Mouse (Mus musculus): ENCODE results near the gene Sparc. TPM values are rescaled to one million over a fixed set of nuclear protein-coding genes. Genes with fewer than 3 reads are reported as not detected.
A peak's percentile ranks its signal among the peaks of the same experiment; 100 is the strongest.

The Sparc gene
- polyA plus RNA-seq, 1 experiment from 2014 or later = 1,182 TPM

DNA sequence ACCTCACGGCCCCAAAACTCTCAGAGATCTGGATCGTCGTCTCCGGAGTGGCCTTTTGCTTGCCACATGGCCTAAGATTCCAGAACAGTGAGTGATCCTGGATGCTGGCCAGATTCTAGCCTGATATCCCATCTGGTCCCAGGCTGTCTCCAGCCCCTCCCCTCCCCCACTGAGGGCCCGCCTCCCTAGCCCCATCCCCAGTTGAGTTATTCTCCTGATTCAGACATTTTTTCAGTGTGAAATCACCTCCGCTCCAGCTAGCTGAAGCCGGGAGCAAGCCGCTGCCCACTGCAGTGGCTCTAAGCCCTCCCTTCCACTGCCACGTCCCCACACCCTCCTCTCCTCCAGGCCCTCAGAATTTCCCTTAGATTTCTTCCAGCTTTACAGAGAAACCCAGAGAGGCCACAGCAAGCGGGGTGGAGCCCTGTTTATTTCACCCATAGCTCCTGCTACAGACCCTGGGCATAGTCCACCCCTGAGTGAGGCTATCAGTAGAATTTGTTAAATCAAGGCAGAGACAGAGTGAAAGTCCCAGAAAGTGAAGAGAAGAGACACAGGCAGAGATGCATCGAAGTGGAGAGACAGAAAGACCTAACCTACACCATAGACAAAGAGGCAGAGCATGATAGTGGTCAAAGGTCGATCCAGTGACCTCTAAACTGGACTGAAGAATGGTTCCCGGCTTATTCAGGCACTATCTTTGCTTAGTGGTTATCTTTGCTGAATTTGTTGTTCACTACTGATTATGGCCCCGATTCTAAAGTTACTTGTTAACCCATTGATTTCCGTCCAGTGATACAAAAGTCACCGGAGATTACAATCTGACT is 5.4 kb upstream of the Sparc start:
- no peaks in the 10 kb centered on the region for H3K36me3 ChIP-seq (ENCODE audit: control insufficient read depth, insufficient read depth, low read length)
- no peak overlapping the region for H3K4me3 ChIP-seq (ENCODE audit: low read depth, low read length)
- H3K4me1 ChIP-seq (ENCODE audit: control insufficient read depth, insufficient read depth, low read length) = peaks cover 36% of the 10 kb centered on the region
- no peaks in the 10 kb centered on the region for H3K9me3 ChIP-seq (replicated peaks; ENCODE audit: control insufficient read depth, low read length)
- ATAC-seq (replicated peaks; ENCODE audit: insufficient number of reproducible peaks, low FRiP score, low TSS enrichment) = peak; percentile 79
- H3K27me3 ChIP-seq (ENCODE audit: control insufficient read depth, insufficient read depth, low read length) = no peaks in the 10 kb centered on the region
- peak overlapping the region; percentile 92 for H3K27ac ChIP-seq (ENCODE audit: low read depth, low read length)
- peak overlapping the region; percentile 56 for H3K9ac ChIP-seq (ENCODE audit: low read depth, low read length)
- 24% methylated on average over 16 of the region's 16 CpGs for WGBS (ENCODE audit: insufficient replicate concordance)
- H3K4me2 ChIP-seq = peak overlapping the region; percentile 10

DNA sequence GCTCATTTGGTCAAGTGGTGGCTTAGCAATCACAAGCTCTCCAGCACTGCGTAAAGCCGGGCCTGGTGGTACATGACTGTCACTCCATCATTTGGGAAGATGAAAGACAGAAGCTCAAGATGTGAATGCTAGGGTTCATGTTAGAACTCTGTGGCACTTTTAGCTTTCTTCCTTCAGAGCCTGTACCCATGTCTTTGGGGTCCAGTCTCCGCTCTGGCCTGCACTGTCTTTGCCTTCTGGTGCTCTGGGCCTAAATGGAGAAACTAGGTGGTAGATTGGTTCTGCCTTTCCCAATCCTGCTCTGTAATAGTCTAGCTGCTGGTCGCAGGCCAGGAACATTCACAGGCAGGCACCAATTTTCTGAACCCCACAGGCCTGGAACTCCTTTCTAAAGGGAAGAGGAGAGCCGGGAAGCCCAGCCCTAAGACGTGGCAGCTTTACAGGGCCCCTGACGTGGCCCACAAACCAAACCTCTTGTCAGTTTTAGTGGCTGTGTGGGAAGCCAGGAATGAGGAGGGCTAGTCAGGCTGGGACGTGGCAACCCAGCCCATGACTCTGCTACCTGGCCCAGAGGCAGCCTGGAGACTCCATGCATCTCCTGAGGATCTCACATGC is 1.9 kb upstream of the Sparc start:
- Histone ChIP-seq H3K4me1 (ENCODE audit: control insufficient read depth, insufficient read depth, low read length) (peaks cover 42% of the 10 kb centered on the region), H3K9me3 (replicated peaks; ENCODE audit: control insufficient read depth, low read length) (no peaks in the 10 kb centered on the region), H3K27ac (ENCODE audit: low read depth, low read length) (peak overlapping the region; percentile 85), H3K9ac (ENCODE audit: low read depth, low read length) (no peak overlapping the region), H3K4me3 (ENCODE audit: low read depth, low read length) (no peak overlapping the region), H3K36me3 (ENCODE audit: control insufficient read depth, insufficient read depth, low read length) (no peaks in the 10 kb centered on the region), H3K27me3 (ENCODE audit: control insufficient read depth, insufficient read depth, low read length) (no peaks in the 10 kb centered on the region), H3K4me2 (no peak overlapping the region)
- ATAC-seq (replicated peaks; ENCODE audit: insufficient number of reproducible peaks, low FRiP score, low TSS enrichment) = no peak
- WGBS (ENCODE audit: insufficient replicate concordance) = 76% methylated on average over 8 of the region's 8 CpGs

DNA sequence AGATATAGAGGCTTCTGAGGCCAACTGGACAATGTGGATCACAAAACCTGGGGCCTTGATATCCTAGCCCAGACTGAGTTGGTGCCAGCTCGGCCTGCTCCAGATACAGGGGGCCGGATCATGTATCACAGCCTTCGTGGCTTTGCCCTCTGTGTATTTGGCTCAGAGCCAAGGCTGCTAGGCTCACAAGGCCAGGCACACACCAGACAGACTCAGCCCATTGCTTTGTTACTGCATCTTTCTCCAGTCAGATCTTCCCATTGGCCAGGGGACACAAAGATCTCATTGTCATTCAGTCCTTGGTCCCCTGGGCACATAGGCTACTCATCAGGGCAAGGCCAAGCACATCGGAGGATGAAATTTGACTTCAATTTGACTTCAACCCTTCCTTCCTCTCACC is 773 bp upstream of the Sparc start:
- WGBS (ENCODE audit: insufficient replicate concordance) = 19% methylated on average over 4 of the region's 4 CpGs
- Histone ChIP-seq H3K9me3 (replicated peaks; ENCODE audit: control insufficient read depth, low read length) (no peaks in the 10 kb centered on the region), H3K9ac (ENCODE audit: low read depth, low read length) (peak overlapping the region; percentile 43; the same call in 1 of the 2 replicates), H3K27ac (ENCODE audit: low read depth, low read length) (peak overlapping the region; percentile 85), H3K4me2 (peak overlapping the region; percentile 6; the same call in 1 of the 2 replicates), H3K27me3 (ENCODE audit: control insufficient read depth, insufficient read depth, low read length) (no peaks in the 10 kb centered on the region), H3K4me1 (ENCODE audit: control insufficient read depth, insufficient read depth, low read length) (peaks cover 40% of the 10 kb centered on the region), H3K4me3 (ENCODE audit: low read depth, low read length) (no peak overlapping the region), H3K36me3 (ENCODE audit: control insufficient read depth, insufficient read depth, low read length) (no peaks in the 10 kb centered on the region)
- ATAC-seq (replicated peaks; ENCODE audit: insufficient number of reproducible peaks, low FRiP score, low TSS enrichment) = no peak

DNA sequence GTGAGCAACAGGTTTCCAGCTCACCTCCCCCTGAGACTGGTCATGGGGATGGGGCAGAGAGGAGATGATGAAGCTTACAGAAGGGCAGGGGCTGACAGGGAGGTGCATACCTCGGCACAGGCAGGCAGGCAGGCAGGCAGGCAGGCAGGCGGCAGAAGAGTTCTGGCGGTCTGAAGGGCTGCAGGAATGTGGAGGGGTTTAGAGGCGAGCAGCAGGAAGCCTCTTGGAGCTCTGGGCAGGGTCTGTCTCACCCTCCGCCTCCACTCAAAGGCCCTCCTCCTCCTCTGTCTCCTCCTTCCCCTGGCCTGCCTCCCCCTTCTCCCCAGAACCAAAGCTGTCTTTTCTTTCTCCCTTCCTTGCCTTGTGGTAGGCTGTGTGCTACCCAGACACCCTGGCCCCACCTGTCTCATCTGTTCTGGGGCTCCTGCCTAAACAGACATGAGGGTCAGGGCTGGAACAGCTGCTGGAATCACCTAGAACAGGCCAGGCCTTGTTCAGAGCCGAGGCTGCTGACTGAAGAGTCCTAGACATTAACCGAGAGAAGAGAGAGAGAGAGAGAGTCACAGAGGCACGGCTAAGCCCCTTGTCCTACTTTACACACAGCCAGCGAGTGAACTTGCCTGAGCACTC is 3.2 kb downstream of the Sparc start:
- peaks cover 46% of the 10 kb centered on the region for H3K4me1 ChIP-seq (ENCODE audit: control insufficient read depth, insufficient read depth, low read length)
- H3K9ac ChIP-seq (ENCODE audit: low read depth, low read length) = peak overlapping the region; percentile 82
- peak overlapping the region; percentile 92 for H3K27ac ChIP-seq (ENCODE audit: low read depth, low read length)
- peak overlapping the region; percentile 63 for H3K4me3 ChIP-seq (ENCODE audit: low read depth, low read length)
- H3K36me3 ChIP-seq (ENCODE audit: control insufficient read depth, insufficient read depth, low read length) = no peaks in the 10 kb centered on the region
- ATAC-seq (replicated peaks; ENCODE audit: insufficient number of reproducible peaks, low FRiP score, low TSS enrichment) = peak; percentile 78
- WGBS (ENCODE audit: insufficient replicate concordance) = 3% methylated on average over 7 of the region's 9 CpGs
- no peaks in the 10 kb centered on the region for H3K9me3 ChIP-seq (replicated peaks; ENCODE audit: control insufficient read depth, low read length)
- no peaks in the 10 kb centered on the region for H3K27me3 ChIP-seq (ENCODE audit: control insufficient read depth, insufficient read depth, low read length)
- peak overlapping the region; percentile 84 for H3K4me2 ChIP-seq

DNA sequence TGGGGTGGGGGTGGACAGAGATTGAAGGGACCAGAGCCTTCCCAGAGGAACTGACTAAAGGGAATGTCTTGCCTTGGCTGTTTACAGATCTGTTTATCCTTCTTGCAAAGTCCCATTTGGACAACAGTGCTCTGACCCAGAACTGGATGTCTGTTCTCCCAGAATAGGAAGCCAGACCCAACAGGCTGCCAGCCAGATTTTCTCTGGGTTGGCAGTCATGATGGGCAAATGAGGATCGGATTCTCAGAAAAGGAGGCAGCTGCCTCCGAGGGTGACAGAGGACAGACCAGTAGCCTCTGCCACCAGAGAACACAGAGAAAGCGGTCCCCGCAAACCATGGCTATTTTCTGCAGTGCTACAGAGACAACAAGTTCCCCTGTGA is 3.7 kb downstream of the Sparc start:
- no peaks in the 10 kb centered on the region for H3K9me3 ChIP-seq (replicated peaks; ENCODE audit: control insufficient read depth, low read length)
- peak overlapping the region; percentile 84 for H3K4me2 ChIP-seq
- peak overlapping the region; percentile 82 for H3K9ac ChIP-seq (ENCODE audit: low read depth, low read length)
- H3K36me3 ChIP-seq (ENCODE audit: control insufficient read depth, insufficient read depth, low read length) = no peaks in the 10 kb centered on the region
- no peaks in the 10 kb centered on the region for H3K27me3 ChIP-seq (ENCODE audit: control insufficient read depth, insufficient read depth, low read length)
- H3K4me1 ChIP-seq (ENCODE audit: control insufficient read depth, insufficient read depth, low read length) = peaks cover 46% of the 10 kb centered on the region
- no peak for ATAC-seq (replicated peaks; ENCODE audit: insufficient number of reproducible peaks, low FRiP score, low TSS enrichment)
- WGBS (ENCODE audit: insufficient replicate concordance) = 2% methylated on average over 4 of the region's 4 CpGs
- peak overlapping the region; percentile 92 for H3K27ac ChIP-seq (ENCODE audit: low read depth, low read length)
- H3K4me3 ChIP-seq (ENCODE audit: low read depth, low read length) = peak overlapping the region; percentile 63

DNA sequence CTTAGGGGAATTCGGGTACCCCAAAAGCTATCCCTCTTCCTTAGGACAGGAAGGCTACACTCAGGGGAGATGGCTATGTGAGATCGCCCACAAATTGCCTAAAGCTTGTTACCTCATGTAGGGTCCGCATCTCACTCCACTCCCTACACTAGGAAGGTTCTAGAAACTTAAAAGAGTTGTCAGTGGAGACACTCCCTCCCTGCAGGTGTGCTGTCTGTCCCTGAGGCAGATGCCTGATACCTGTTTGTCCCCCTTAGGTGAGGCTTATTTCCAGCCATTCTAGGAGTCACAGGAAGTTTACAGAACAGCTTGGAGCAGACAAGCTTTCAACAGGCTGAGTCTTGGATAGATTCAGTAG is 4.3 kb downstream of the Sparc start:
- 13% methylated on average over 3 of the region's 3 CpGs for WGBS (ENCODE audit: insufficient replicate concordance)
- H3K4me3 ChIP-seq (ENCODE audit: low read depth, low read length) = peak overlapping the region; percentile 63
- H3K36me3 ChIP-seq (ENCODE audit: control insufficient read depth, insufficient read depth, low read length) = no peaks in the 10 kb centered on the region
- H3K9me3 ChIP-seq (replicated peaks; ENCODE audit: control insufficient read depth, low read length) = no peaks in the 10 kb centered on the region
- no peak for ATAC-seq (replicated peaks; ENCODE audit: insufficient number of reproducible peaks, low FRiP score, low TSS enrichment)
- peak overlapping the region; percentile 82 for H3K9ac ChIP-seq (ENCODE audit: low read depth, low read length)
- H3K27me3 ChIP-seq (ENCODE audit: control insufficient read depth, insufficient read depth, low read length) = no peaks in the 10 kb centered on the region
- H3K4me1 ChIP-seq (ENCODE audit: control insufficient read depth, insufficient read depth, low read length) = peaks cover 44% of the 10 kb centered on the region
- H3K4me2 ChIP-seq = peak overlapping the region; percentile 84
- peak overlapping the region; percentile 92 for H3K27ac ChIP-seq (ENCODE audit: low read depth, low read length)

DNA sequence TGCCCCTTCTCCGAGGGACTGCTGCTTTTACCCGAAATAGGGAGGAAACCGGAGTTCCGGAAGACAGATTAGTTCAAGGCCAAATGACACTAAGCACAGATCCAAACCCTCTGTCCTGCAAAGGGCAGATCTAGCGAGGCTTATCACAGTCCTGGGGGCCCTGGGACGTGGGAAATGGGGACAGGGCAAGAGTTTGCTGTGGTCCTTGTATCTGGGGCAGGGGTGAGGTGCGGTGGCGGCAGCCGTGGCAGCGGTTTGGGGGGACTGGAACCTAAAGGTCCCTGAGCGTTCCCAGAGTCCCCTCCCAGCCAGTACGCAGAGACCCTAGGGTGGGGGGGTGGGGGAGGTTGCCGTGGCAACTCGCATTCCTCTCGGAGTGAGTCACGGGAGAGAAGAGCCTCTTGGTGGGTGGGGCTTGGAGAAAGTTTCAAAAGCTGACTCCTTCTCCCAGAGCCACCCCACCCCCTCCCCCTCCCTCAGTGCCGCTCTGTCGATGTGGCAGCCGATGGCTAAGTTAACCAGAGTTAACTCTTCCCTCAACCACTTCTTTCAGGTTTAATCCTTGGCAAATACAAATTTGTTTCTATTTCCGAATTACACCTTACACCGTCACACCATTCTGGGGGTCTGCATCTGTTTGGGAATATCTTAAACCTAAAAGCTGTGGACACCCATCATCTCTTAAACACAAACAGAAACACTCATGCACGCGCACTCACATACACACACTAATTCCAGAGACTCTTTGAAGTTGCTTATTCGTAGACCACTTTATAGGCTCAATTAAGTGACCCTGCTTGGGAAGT is 4.9 kb downstream of the Sparc start:
- Histone ChIP-seq H3K9me3 (replicated peaks; ENCODE audit: control insufficient read depth, low read length) (no peaks in the 10 kb centered on the region), H3K4me2 (peak overlapping the region; percentile 84), H3K9ac (ENCODE audit: low read depth, low read length) (peak overlapping the region; percentile 82), H3K27ac (ENCODE audit: low read depth, low read length) (peak overlapping the region; percentile 92), H3K36me3 (ENCODE audit: control insufficient read depth, insufficient read depth, low read length) (0 out of 2 replicates have a peak, but pooled peaks cover 4% of the 10 kb centered on the region), H3K4me3 (ENCODE audit: low read depth, low read length) (peak overlapping the region; percentile 63), H3K4me1 (ENCODE audit: control insufficient read depth, insufficient read depth, low read length) (peaks cover 42% of the 10 kb centered on the region), H3K27me3 (ENCODE audit: control insufficient read depth, insufficient read depth, low read length) (no peaks in the 10 kb centered on the region)
- ATAC-seq (replicated peaks; ENCODE audit: insufficient number of reproducible peaks, low FRiP score, low TSS enrichment) = peak; percentile 67
- WGBS (ENCODE audit: insufficient replicate concordance) = 2% methylated on average over 23 of the region's 24 CpGs
